Mouse (Mus musculus) layer of hippocampus, adult 2 months (tissue): ENCODE measurements at regions not wholly inside any gene's neighbourhood (a gene's known extent, or its start where the extent isn't known, plus 50 kb on each side); places are given as distances from the start of the nearest gene placed in this dataset.

Experiments
- DNase-seq, 2 experiments: peaks; one replicate each; pipeline ENCODE4 v3.0.0; 2022; ENCODE audit warnings: low spot score in 2 of 2
- H3K27ac ChIP-seq: fragments of 200-600 bp; 2 replicates; pipeline ENCODE4 v1.8.1; 2022
- H3K4me3 ChIP-seq: fragments of 200-600 bp; 2 replicates; pipeline ENCODE4 v1.8.1; 2022; ENCODE audit warnings: mild to moderate bottlenecking
- CTCF ChIP-seq: fragments of 200-600 bp; conservative IDR thresholded peaks from 2 replicates; pipeline ENCODE4 v1.8.1; 2022; ENCODE audit warnings: antibody characterized with exemption, mild to moderate bottlenecking, moderate library complexity

DNA sequence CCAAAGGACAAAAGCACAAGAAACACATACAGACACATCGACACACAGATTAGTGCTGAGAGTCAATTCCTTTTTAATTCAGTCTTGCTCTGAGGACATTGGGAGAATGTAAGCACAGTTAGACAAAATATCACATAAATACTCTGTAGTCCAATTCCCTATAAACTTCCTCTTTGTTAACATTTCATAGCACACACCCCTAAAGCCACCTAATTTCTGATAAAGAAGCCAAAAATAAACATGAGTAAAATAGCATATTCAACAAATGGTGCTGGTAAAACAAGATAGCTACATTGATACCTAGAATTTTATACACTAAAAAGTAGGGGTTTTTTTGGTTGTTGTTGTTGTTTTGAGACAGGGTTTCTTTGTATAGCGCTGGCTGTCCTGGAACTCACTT lies 356.6 kb downstream of the Smarca1 start:
- H3K4me3 ChIP-seq, result no peak overlapping the region
- TF ChIP-seq CTCF, result no peak
- H3K27ac ChIP-seq, result no peak overlapping the region
- no peak for DNase-seq

DNA sequence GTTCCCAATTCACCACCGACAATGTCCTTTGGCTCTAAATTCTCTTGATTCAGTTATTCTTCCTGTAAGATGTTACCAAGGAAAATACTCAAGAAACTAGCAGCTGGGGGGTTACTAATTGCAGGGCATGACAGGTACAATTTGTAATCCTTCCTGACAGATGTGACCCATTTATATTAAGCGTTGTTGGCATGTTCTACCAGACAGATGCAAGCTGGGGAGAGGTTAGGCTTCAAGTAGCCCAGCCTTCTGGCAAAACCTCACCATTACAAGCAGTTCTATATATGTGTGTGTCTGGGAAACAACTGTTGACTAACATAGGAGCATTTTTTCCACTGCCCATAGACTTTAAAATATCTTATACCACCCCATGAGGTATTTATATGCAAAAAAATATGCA lies 397.7 kb downstream of the Smarca1 start:
- H3K27ac ChIP-seq, result no peak overlapping the region
- no peak for TF ChIP-seq CTCF
- H3K4me3 ChIP-seq, result no peak overlapping the region

GRCm38 (mm10) chrX:47482728-47483127 lies 410.0 kb downstream of the Smarca1 start:
- H3K27ac ChIP-seq, result no peak overlapping the region
- no peak for DNase-seq
- TF ChIP-seq CTCF, result no peak
- no peak overlapping the region for H3K4me3 ChIP-seq

More for the DNA sequence above, 397.7 kb downstream of the Smarca1 start:
- no peak for DNase-seq

- no peak for TF ChIP-seq CTCF
- no peak for DNase-seq
- no peak overlapping the region for H3K4me3 ChIP-seq
- no peak overlapping the region for H3K27ac ChIP-seq
Observed at GRCm38 (mm10) chrX:47478226-47478625, 414.5 kb downstream of the Smarca1 start.

GRCm38 (mm10) chrX:47466721-47467499 lies 425.9 kb downstream of the Smarca1 start:
- Histone ChIP-seq H3K4me3 (no peak overlapping the region), H3K27ac (no peak overlapping the region)
- TF ChIP-seq CTCF, result peak; percentile 37
- no peak for DNase-seq

- no peak overlapping the region for H3K4me3 ChIP-seq
- no peak for DNase-seq
- no peak overlapping the region for H3K27ac ChIP-seq
- no peak for TF ChIP-seq CTCF
Observed at GRCm38 (mm10) chrX:47461660-47462490, 430.9 kb downstream of the Smarca1 start.
